Mouse (Mus musculus) activated CD4-positive, CD25-positive, alpha-beta regulatory T cell, adult 4 months (primary cell): Measurements from ENCODE around the gene Ffar1. TPM values are rescaled to one million over a fixed set of nuclear protein-coding genes. Genes with fewer than 3 reads are reported as not detected.

Experiments
- ATAC-seq: one replicate; pipeline ENCODE4 v1.8.0; 2017
- polyA plus RNA-seq, 2 experiments: library from polyadenylated mRNA; unstranded; fragments of 100-300 nt; shearing (Covaris generic); gene quantifications; one replicate each; pipeline ENCODE4 v1.2.1; 2017

Gene Ffar1
- polyA plus RNA-seq, result under 1 TPM; 0.19 to 0.28 TPM

GRCm38 (mm10) chr7:30861464-30861863 lies at the start of gene Ffar1:
Gene Ffar1 (minus strand): TSS chr7:30861564.
- no peak for ATAC-seq

GRCm38 (mm10) chr7:30909773-30910172 lies 48.4 kb upstream of the Ffar1 start:
- no peak for ATAC-seq

- no peak for ATAC-seq
These were observed 47.6 kb upstream of the Ffar1 start for GRCm38 (mm10) chr7:30908992-30909431.

- ATAC-seq, result no peak
These were observed 47.1 kb upstream of the Ffar1 start for GRCm38 (mm10) chr7:30908277-30908991.

- no peak for ATAC-seq
These were observed 42.7 kb upstream of the Ffar1 start for GRCm38 (mm10) chr7:30904042-30904441.

- no peak for ATAC-seq
These were observed 33.9 kb upstream of the Ffar1 start for GRCm38 (mm10) chr7:30895217-30895616.

GRCm38 (mm10) chr7:30892515-30892914 lies 31.2 kb upstream of the Ffar1 start:
- ATAC-seq, result no peak

GRCm38 (mm10) chr7:30891746-30892145 lies 30.4 kb upstream of the Ffar1 start:
- ATAC-seq, result no peak

GRCm38 (mm10) chr7:30890681-30891080 lies 29.3 kb upstream of the Ffar1 start:
- peak; percentile 20 for ATAC-seq

GRCm38 (mm10) chr7:30888786-30889185 lies 27.4 kb upstream of the Ffar1 start:
- no peak for ATAC-seq

GRCm38 (mm10) chr7:30887568-30888188 lies 26.3 kb upstream of the Ffar1 start:
- peak; percentile 85 for ATAC-seq

- ATAC-seq, result no peak
These were observed 25.5 kb upstream of the Ffar1 start for GRCm38 (mm10) chr7:30886852-30887251.

- no peak for ATAC-seq
These were observed 22.7 kb upstream of the Ffar1 start for GRCm38 (mm10) chr7:30884047-30884446.

GRCm38 (mm10) chr7:30881367-30881766 lies 20.0 kb upstream of the Ffar1 start:
- ATAC-seq, result no peak

GRCm38 (mm10) chr7:30880176-30880575 lies 18.8 kb upstream of the Ffar1 start, which contains the start of gene Cd22:
Gene Cd22 (minus strand): TSS chr7:30880342.
- ATAC-seq, result no peak

GRCm38 (mm10) chr7:30878950-30879349 lies 17.6 kb upstream of the Ffar1 start:
- no peak for ATAC-seq

- ATAC-seq, result peak; percentile 43
These were observed 11.7 kb upstream of the Ffar1 start for GRCm38 (mm10) chr7:30873083-30873482.

GRCm38 (mm10) chr7:30863386-30863785 lies 2.0 kb upstream of the Ffar1 start:
- no peak for ATAC-seq

GRCm38 (mm10) chr7:30859635-30860402 lies 1.5 kb downstream of the Ffar1 start:
- ATAC-seq, result peak; percentile 49

- ATAC-seq, result no peak
These were observed 2.1 kb downstream of the Ffar1 start for GRCm38 (mm10) chr7:30859290-30859634.

GRCm38 (mm10) chr7:30857746-30858145 lies 3.6 kb downstream of the Ffar1 start:
- ATAC-seq, result no peak

- ATAC-seq, result no peak
These were observed 5.3 kb downstream of the Ffar1 start, which contains the start of gene Ffar3 for GRCm38 (mm10) chr7:30856078-30856477. Gene Ffar3 (minus strand): TSS chr7:30856178.

GRCm38 (mm10) chr7:30851421-30851820 lies 9.9 kb downstream of the Ffar1 start:
- ATAC-seq, result no peak
